Mouse (Mus musculus): ENCODE data around the gene Gm6763. TPM values are rescaled to one million over a fixed set of nuclear protein-coding genes. Genes with fewer than 3 reads are reported as not detected.
"Not testable (repeated sequence)": the region's sequence is repeated elsewhere in the genome, so short reads cannot be mapped to it uniquely, and the experiment has no call there.

Gm6763 gene
- total RNA-seq (2021): not detected
- long read RNA-seq: 0 reads

DNA sequence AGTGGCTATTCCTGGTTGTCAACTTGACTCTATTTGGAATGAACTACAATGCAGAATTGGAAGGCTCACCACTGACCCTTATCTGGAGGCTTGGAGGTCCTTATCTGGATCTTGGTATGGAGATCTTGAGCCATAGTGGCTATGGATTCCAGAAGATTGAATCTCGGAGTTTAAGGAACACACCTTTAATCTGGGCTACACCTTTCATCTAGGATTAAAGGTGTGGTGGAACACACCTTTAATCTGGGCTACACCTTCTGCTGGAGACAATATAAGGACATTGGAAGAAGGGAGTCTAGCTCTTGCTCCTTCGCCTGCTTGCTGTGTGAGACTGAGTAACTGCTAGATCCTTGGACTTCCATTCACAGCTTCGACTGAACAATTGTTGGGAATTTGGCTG, at the start of gene Gm6763:
Gene Gm6763 (plus strand): TSS at position 301 of the 400 bp plus-strand sequence.
- DNase-seq (ENCODE audit: low spot score in 2 of 2): not testable (repeated sequence)

DNA sequence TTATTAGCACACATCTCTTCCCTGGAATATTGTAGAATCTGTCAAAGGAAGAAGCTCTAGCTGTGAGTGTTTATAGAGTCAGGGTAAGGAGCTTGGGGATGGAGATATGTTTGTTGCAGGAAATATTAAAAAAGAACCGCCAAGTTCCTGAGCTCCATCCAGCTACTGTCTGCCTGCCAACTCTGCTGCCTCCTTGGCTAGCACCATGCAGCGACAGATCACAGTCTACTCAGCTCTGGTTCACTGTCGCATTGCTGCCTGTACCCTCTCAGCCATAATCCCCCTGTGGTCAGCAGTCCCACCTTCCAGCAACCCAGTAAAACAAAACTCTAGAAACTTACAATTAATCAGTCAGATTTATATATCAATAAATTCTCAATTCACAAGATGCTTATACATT, 41.3 kb upstream of the Gm6763 start:
- no peak for DNase-seq (ENCODE audit: low spot score in 2 of 2)

DNA sequence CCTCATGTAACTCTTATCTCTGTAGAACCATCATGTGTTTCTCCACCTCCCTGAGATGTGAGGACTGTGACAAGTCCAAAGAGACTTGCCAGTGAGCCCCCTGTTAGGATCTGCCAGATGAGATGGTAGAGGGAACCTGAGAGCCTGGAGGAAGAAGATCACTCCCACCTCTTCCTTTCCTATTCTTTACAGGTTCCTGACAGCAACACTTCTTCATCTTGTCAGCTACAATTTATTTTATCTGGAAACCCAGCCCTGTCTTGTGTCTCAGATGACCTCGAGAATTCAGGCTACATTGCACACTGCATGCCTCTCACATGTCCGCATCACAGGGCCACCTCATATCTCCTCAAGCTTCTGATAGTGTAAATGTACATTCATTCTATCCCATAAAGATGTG, 33.0 kb upstream of the Gm6763 start:
- DNase-seq (ENCODE audit: low spot score in 2 of 2): no peak

DNA sequence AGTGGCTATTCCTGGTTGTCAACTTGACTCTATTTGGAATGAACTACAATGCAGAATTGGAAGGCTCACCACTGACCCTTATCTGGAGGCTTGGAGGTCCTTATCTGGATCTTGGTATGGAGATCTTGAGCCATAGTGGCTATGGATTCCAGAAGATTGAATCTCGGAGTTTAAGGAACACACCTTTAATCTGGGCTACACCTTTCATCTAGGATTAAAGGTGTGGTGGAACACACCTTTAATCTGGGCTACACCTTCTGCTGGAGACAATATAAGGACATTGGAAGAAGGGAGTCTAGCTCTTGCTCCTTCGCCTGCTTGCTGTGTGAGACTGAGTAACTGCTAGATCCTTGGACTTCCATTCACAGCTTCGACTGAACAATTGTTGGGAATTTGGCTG, 8.6 kb upstream of the Gm6763 start, which contains the start of gene Gm21293:
Gene Gm21293 (plus strand): TSS at position 301 of the 400 bp plus-strand sequence.
- not testable (repeated sequence) for DNase-seq (ENCODE audit: low spot score in 2 of 2)

DNA sequence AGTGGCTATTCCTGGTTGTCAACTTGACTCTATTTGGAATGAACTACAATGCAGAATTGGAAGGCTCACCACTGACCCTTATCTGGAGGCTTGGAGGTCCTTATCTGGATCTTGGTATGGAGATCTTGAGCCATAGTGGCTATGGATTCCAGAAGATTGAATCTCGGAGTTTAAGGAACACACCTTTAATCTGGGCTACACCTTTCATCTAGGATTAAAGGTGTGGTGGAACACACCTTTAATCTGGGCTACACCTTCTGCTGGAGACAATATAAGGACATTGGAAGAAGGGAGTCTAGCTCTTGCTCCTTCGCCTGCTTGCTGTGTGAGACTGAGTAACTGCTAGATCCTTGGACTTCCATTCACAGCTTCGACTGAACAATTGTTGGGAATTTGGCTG, 8.4 kb downstream of the Gm6763 start, which contains the start of gene Gm8764:
Gene Gm8764 (plus strand): TSS at position 301 of the 400 bp plus-strand sequence.
- DNase-seq (ENCODE audit: low spot score in 2 of 2): not testable (repeated sequence)

DNA sequence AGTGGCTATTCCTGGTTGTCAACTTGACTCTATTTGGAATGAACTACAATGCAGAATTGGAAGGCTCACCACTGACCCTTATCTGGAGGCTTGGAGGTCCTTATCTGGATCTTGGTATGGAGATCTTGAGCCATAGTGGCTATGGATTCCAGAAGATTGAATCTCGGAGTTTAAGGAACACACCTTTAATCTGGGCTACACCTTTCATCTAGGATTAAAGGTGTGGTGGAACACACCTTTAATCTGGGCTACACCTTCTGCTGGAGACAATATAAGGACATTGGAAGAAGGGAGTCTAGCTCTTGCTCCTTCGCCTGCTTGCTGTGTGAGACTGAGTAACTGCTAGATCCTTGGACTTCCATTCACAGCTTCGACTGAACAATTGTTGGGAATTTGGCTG, 16.9 kb downstream of the Gm6763 start, which contains the start of gene Gm21304:
Gene Gm21304 (plus strand): TSS at position 301 of the 400 bp plus-strand sequence.
- DNase-seq (ENCODE audit: low spot score in 2 of 2): not testable (repeated sequence)

DNA sequence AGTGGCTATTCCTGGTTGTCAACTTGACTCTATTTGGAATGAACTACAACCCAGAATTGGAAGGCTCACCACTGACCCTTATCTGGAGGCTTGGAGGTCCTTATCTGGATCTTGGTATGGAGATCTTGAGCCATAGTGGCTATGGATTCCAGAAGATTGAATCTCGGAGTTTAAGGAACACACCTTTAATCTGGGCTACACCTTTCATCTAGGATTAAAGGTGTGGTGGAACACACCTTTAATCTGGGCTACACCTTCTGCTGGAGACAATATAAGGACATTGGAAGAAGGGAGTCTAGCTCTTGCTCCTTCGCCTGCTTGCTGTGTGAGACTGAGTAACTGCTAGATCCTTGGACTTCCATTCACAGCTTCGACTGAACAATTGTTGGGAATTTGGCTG, 25.4 kb downstream of the Gm6763 start, which contains the start of gene Gm21312:
Gene Gm21312 (plus strand): TSS at position 301 of the 400 bp plus-strand sequence.
- DNase-seq (ENCODE audit: low spot score in 2 of 2): not testable (repeated sequence)

DNA sequence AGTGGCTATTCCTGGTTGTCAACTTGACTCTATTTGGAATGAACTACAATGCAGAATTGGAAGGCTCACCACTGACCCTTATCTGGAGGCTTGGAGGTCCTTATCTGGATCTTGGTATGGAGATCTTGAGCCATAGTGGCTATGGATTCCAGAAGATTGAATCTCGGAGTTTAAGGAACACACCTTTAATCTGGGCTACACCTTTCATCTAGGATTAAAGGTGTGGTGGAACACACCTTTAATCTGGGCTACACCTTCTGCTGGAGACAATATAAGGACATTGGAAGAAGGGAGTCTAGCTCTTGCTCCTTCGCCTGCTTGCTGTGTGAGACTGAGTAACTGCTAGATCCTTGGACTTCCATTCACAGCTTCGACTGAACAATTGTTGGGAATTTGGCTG, 33.9 kb downstream of the Gm6763 start, which contains the start of gene Gm20765:
Gene Gm20765 (plus strand): TSS at position 301 of the 400 bp plus-strand sequence.
- not testable (repeated sequence) for DNase-seq (ENCODE audit: low spot score in 2 of 2)

DNA sequence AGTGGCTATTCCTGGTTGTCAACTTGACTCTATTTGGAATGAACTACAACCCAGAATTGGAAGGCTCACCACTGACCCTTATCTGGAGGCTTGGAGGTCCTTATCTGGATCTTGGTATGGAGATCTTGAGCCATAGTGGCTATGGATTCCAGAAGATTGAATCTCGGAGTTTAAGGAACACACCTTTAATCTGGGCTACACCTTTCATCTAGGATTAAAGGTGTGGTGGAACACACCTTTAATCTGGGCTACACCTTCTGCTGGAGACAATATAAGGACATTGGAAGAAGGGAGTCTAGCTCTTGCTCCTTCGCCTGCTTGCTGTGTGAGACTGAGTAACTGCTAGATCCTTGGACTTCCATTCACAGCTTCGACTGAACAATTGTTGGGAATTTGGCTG, 42.4 kb downstream of the Gm6763 start, which contains the start of gene Gm4340:
Gene Gm4340 (plus strand): TSS at position 301 of the 400 bp plus-strand sequence.
- not testable (repeated sequence) for DNase-seq (ENCODE audit: low spot score in 2 of 2)

Other genes starting within 250 kb of the Gm6763 start
- not detected for gene Gm21293, start 8.5 kb upstream of the Gm6763 start, total RNA-seq (2021)
- not detected for gene Gm8764, start 8.5 kb downstream of the Gm6763 start, total RNA-seq (2021)
- gene Gm21304, start 17.0 kb downstream of the Gm6763 start, total RNA-seq (2021): not detected
- not detected for gene Gm21312, start 25.5 kb downstream of the Gm6763 start, total RNA-seq (2021)
- not detected for gene Gm20765, start 34.0 kb downstream of the Gm6763 start, total RNA-seq (2021)
- gene Gm4340, start 42.5 kb downstream of the Gm6763 start, total RNA-seq (2021): not detected

Data from layer of hippocampus, adult 18-20 months (tissue).